Mouse (Mus musculus) liver, adult 2 months (tissue): Measurements from ENCODE around the gene Rpl34.

Experiments
- CTCF ChIP-seq: fragments of 200-500 bp; IDR thresholded peaks from 2 replicates; pipeline ENCODE4 v1.5.1; 2011; ENCODE audit warnings: low read depth, low read length, control low read depth
- POLR2A ChIP-seq: fragments of 200-500 bp; IDR thresholded peaks from 2 replicates; pipeline ENCODE4 v1.6.1; 2011; ENCODE audit warnings: low read length, control low read depth; ENCODE audit not compliant: insufficient read depth; ENCODE audit errors: extremely low read depth

DNA sequence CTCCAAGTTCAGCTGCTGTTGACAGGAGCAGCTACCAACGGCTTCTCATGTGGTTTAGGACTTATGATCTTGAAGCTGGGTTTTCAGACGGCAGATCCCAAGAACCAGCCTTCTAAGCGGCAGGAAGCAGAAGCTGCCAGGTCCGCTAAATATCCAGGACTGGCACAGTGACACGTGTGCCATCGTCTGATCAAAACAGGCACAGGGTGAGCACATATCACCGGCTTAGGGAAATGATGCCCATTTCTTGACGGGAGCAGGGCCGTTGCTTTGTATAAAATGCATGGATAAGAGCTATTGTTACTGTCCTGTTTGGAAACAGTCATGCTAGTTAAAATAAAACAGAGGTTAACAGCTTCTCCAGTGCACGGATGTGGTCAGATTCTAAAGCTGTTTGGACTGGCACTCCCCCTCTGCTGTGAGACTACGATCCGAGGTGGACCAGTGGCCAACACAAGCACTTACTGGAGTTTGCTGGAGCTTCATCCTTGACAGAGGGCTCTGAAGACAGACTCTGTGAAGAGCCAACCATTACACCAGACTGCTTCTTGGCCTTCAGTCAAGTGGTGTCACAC lies 38.5 kb downstream of the Rpl34 start:
- TF ChIP-seq CTCF (no peak), POLR2A (no peak)
